Mouse (Mus musculus): ENCODE results near the gene Hapln4.

GRCm38 (mm10) chr8:70037994-70038393, 45.3 kb upstream of the Hapln4 start:
- TF ChIP-seq POLR2A (IDR thresholded peaks at IDR 0.05; ENCODE audit: insufficient read length, low read depth) (no peak), USF1 (IDR thresholded peaks at IDR 0.05; ENCODE audit: low read depth) (no peak), TCF12 (IDR thresholded peaks at IDR 0.05; ENCODE audit: insufficient read depth, poor library complexity, severe bottlenecking) (no peak), MYOD1 (IDR thresholded peaks at IDR 0.05; ENCODE audit: control insufficient read depth in 1 of 3, insufficient read length in 2 of 3, low read depth in 2 of 3) (no peak), MAX (IDR thresholded peaks at IDR 0.05; ENCODE audit: low read depth) (no peak), E2F4 (IDR thresholded peaks at IDR 0.05; ENCODE audit: insufficient read depth) (no peak), POLR2AphosphoS2 (IDR thresholded peaks at IDR 0.05; ENCODE audit: insufficient read length, low read depth) (no peak)
